Mouse (Mus musculus) bone marrow macrophage, adult 2 months (primary cell): Measurements from ENCODE around the gene Tcam1. TPM values are rescaled to one million over a fixed set of nuclear protein-coding genes. Genes with fewer than 3 reads are reported as not detected.

Source experiments
- H3K27ac ChIP-seq: 2 replicates; pipeline ENCODE4 v1.5.1; 2012; ENCODE audit warnings: low read depth, low read length; ENCODE audit not compliant: insufficient read depth
- H3K4me1 ChIP-seq: 2 replicates; pipeline ENCODE4 v1.6.1; 2012; ENCODE audit warnings: low read length; ENCODE audit not compliant: control insufficient read depth, insufficient read depth
- H3K4me3 ChIP-seq: 2 replicates; pipeline ENCODE4 v1.5.1; 2012; ENCODE audit warnings: mild to moderate bottlenecking, low read length, moderate library complexity; ENCODE audit not compliant: insufficient read depth
- CTCF ChIP-seq: IDR thresholded peaks from 2 replicates; pipeline ENCODE4 v1.5.1; 2012; ENCODE audit warnings: low read depth, mild to moderate bottlenecking, low read length, moderate library complexity
- POLR2A ChIP-seq: IDR thresholded peaks from 2 replicates; pipeline ENCODE4 v1.6.1; 2012; ENCODE audit warnings: mild to moderate bottlenecking, low read depth, low read length, borderline replicate concordance
- polyA plus RNA-seq: library from polyadenylated mRNA; stranded (reverse); fragments of >200 nt; gene quantifications from 2 replicates; pipeline ENCODE4 v1.2.4, GENCODE M21; 2012; ENCODE audit not compliant: missing spikeins, insufficient read depth, insufficient read length

Gene Tcam1
- polyA plus RNA-seq, 1 experiment = not detected

- peaks cover 33% of the 10 kb centered on the region for H3K4me1 ChIP-seq
- peak overlapping the region; percentile 78 for H3K27ac ChIP-seq
- no peak for TF ChIP-seq CTCF
- peak overlapping the region; percentile 74 for H3K4me3 ChIP-seq
These were observed 3.2 kb upstream of the Tcam1 start for GRCm38 (mm10) chr11:106273311-106273684.

- peaks cover 30% of the 10 kb centered on the region for H3K4me1 ChIP-seq
- no peak overlapping the region for H3K27ac ChIP-seq
- H3K4me3 ChIP-seq = peak overlapping the region; percentile 74; the same call in 1 of the 2 replicates
- no peak for TF ChIP-seq CTCF
- TF ChIP-seq POLR2A = no peak
These were observed 2.7 kb upstream of the Tcam1 start for GRCm38 (mm10) chr11:106273811-106274210.

- TF ChIP-seq CTCF (no peak), POLR2A (no peak)
- no peak overlapping the region for H3K4me3 ChIP-seq
- peaks cover 25% of the 10 kb centered on the region for H3K4me1 ChIP-seq
- no peak overlapping the region for H3K27ac ChIP-seq
These were observed 2.1 kb upstream of the Tcam1 start for GRCm38 (mm10) chr11:106274374-106274773.

- Histone ChIP-seq H3K27ac (no peak overlapping the region), H3K4me1 (peaks cover 23% of the 10 kb centered on the region), H3K4me3 (no peak overlapping the region)
- TF ChIP-seq POLR2A (no peak), CTCF (no peak)
These were observed 1.5 kb upstream of the Tcam1 start for GRCm38 (mm10) chr11:106274971-106275411.

- no peak overlapping the region for H3K4me3 ChIP-seq
- no peak overlapping the region for H3K27ac ChIP-seq
- H3K4me1 ChIP-seq = peaks cover 21% of the 10 kb centered on the region
- TF ChIP-seq CTCF (no peak), POLR2A (no peak)
These were observed 6.0 kb downstream of the Tcam1 start for GRCm38 (mm10) chr11:106282452-106282851.

GRCm38 (mm10) chr11:106283371-106283770, 6.9 kb downstream of the Tcam1 start:
- Histone ChIP-seq H3K4me3 (no peak overlapping the region), H3K27ac (no peak overlapping the region), H3K4me1 (peaks cover 21% of the 10 kb centered on the region)
- TF ChIP-seq CTCF (no peak), POLR2A (no peak)

GRCm38 (mm10) chr11:106284126-106284525, 7.7 kb downstream of the Tcam1 start:
- Histone ChIP-seq H3K4me1 (peaks cover 21% of the 10 kb centered on the region), H3K27ac (no peak overlapping the region), H3K4me3 (no peak overlapping the region)
- TF ChIP-seq CTCF (no peak), POLR2A (no peak)

- H3K4me1 ChIP-seq = peaks cover 24% of the 10 kb centered on the region
- no peak overlapping the region for H3K4me3 ChIP-seq
- TF ChIP-seq POLR2A (no peak), CTCF (no peak)
- no peak overlapping the region for H3K27ac ChIP-seq
These were observed 9.7 kb downstream of the Tcam1 start for GRCm38 (mm10) chr11:106286206-106286605.

GRCm38 (mm10) chr11:106286987-106287386, 10.5 kb downstream of the Tcam1 start:
- Histone ChIP-seq H3K27ac (no peak overlapping the region), H3K4me1 (peaks cover 21% of the 10 kb centered on the region), H3K4me3 (no peak overlapping the region)
- TF ChIP-seq POLR2A (no peak), CTCF (no peak)

GRCm38 (mm10) chr11:106289369-106289768, 12.9 kb downstream of the Tcam1 start:
- TF ChIP-seq CTCF (no peak), POLR2A (no peak)
- Histone ChIP-seq H3K4me3 (no peak overlapping the region), H3K4me1 (peaks cover 5% of the 10 kb centered on the region), H3K27ac (peak overlapping the region; percentile 71; the same call in 1 of the 2 replicates)

- Histone ChIP-seq H3K4me3 (no peak overlapping the region), H3K4me1 (peaks cover 3% of the 10 kb centered on the region), H3K27ac (no peak overlapping the region)
- TF ChIP-seq CTCF (no peak), POLR2A (no peak)
These were observed 13.9 kb downstream of the Tcam1 start for GRCm38 (mm10) chr11:106290376-106290775.
